Mouse (Mus musculus) embryo, embryonic 9.5 days (tissue): ENCODE results near the gene Plod3.

ENCODE experiments used
- DNase-seq: peaks from one replicate; pipeline ENCODE4 v3.0.0-alpha.2; 2017; ENCODE audit errors: extremely low spot score

The Plod3 gene

DNA sequence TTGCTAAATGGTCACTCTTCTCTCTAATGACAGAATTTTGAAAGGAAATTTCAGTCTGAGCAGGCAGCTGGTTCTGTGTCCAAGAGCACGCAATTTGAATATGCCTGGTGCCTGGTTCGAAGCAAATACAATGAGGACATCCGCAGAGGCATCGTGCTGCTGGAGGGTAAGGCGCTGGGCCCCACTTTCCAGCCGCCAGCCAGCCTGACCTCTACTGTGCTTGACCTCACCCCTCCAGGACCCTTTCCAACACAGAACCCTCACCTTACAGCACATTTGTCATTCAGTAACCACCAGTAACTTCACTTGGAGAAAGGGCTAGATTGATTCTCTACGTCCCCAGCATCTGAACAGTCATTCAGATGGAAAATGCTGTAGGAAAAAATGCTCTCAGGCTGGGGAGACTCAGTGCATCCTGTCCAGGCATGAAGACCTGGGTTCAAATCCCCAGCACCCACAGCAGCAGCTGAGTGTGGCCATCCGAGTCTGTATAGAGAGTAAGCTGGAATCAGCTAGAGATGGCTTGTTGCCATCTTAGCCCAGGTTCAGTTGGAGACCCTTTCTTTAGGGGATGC, 23.8 kb upstream of the Plod3 start:
- no peak for DNase-seq

DNA sequence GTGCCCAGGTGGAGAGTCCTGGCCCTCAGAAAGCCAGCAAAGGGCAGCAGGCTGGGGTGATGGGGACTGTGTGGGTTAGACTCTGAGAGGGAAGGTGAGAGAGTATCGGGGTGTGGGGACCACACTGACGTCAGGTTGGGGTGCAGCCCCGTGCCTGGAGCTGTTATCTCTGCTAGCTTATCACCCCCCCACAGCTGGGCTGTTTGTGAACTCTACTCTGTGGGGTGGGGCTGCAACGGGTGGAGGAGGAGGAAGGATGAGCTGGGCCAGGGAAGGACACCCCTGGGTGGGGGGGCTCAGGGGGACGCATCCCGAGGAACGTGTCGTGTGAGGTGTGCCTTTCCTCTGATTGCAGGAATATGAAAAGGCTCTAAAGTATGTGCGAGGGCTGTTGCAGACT, 21.6 kb upstream of the Plod3 start:
- no peak for DNase-seq

DNA sequence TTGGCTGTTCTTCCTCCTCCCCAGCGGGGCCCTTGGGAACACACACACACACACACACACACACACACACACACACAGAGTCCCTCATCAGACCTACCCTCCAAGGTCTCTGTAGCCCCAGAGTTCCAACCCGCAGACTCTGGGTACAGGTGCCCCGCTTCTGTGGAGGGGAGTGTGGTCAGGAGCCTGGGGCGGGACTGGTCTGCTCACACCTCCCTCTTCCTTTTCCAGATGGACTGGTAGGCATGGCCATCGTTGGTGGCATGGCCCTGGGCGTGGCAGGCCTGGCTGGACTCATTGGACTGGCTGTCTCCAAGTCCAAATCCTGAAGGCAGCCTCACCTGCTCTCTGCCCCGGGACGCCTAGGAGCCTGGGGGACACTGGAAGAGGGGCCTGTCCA, 21.1 kb upstream of the Plod3 start:
- DNase-seq: no peak

DNA sequence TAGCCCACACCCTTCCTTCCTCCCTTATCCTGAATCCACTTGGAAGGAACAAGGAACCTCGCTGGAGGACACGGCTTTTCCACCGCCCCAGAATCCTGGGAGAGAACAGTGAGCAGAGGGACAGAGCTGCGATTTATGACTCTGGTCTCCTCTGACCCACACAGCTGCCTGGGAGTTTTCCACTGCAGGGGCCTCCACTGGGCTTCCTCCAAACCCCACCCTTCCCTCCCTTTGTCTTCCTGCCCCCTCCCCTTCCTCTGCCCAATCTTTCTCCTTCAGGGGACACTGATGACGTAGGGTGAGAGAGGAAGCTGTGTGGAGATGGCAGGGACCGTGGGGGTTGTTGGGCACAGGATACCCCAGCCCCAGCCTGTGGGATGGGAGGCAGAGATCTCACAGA, 20.5 kb upstream of the Plod3 start, which contains the start of gene Cldn15:
Cldn15 (plus strand) TSS at position 286 of the 400 bp plus-strand sequence.
- no peak for DNase-seq

DNA sequence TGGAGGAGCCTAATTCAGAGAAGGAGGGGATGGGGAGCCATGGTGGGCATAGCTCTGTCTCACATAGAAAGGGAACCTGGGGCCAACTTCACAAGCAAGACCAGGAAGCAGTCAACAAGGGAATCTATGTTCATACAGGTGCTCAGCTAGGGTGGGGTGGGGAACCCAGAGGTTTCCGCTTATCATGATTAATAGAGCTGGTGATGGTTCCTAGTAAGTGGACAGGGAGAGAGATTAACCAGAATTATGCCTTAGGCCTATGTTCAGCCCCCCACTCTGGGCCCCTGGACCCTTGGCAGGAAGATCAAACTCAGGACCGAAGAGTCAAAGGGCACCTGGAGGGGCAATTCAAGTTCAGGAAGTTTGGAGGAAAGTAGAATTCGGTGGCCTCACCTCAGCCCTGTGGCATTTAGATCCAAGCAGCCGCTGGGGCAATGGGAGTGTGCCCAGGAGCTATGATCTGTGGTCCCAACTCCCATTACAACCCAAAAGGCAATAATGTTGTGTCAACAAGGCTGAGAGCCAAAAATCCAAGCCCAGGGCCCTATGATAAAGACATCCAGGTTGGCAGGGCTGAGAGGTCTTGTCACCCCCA, 19.9 kb upstream of the Plod3 start:
- no peak for DNase-seq

DNA sequence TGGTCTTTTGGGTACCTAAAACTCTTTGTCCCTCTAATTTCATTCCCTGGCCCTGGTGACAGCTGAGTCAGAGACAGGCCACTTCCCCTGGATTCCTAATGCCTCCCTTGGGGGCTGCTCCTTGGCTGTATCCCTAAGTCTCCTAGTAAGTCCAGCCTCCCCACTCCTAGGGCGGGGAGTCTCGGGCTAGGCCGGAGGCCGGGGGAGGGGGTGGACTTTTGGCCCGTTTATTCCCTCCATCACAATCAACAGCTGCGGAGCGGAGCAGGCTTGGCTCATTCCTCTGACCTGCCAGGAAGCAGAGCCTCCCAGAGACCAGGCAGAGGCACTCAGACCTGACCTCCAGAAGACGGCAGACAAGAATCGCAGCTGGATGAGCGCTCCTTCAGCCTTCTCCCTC, 19.2 kb upstream of the Plod3 start:
- DNase-seq: no peak

DNA sequence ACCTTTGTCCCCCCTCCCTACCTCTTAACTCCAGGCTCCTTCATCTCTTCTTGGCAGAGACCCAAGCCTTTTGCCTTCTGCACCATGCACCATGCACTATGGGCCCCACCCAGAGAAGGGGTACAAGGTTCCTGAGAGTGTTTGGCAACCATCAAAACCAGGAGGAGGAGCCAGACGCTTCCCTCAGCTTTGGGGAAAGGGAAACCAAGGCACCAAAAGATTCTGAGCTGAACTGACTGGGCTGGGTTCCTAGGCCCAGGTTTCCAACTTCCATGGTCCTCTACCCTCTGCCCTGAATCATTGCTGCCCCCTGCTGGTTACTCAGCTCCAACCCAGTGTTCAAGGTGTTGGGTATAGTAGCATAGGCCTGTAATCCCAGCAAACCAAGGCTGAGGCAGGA, 16.1 kb upstream of the Plod3 start:
- DNase-seq: no peak

DNA sequence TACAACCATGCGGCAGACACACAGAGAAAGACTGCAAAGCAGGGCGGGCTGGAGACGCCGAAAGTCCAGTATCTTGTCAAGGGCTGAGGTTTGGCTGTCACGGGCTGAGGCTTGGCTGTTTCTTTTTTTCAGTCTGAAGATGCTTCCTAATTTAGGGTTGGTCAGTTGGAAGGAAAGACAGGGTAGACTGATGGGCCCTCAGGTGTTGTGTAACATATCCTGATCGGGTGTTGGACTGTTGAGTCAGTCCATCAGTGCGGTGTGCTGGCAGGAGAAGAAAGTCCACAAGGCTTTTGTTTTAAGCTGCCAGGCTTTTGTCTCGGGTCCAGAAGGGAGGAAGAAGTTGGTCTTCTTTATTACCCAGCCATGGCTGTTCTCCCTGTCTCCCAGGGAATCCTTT, 13.1 kb upstream of the Plod3 start:
- no peak for DNase-seq

DNA sequence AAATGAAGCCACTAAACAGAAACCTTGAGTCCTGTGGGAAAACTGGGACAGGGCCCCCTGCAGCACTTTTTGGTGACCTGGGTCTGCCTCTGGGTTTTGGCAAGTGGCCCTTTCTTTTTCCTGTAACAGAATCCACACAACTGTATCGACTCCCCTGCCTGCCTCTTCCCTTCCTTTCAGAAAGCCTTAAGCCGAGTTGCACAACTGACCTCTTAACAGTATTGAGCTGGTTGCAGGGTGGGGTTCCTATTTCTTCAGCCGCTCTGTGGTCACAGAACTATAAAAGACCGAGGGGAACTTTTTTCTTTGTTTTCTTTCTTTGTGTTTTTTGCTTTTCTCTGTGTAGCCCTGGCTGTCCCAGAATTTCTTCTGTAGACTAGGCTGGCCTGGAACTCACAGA, 9.1 kb upstream of the Plod3 start:
- DNase-seq: no peak

DNA sequence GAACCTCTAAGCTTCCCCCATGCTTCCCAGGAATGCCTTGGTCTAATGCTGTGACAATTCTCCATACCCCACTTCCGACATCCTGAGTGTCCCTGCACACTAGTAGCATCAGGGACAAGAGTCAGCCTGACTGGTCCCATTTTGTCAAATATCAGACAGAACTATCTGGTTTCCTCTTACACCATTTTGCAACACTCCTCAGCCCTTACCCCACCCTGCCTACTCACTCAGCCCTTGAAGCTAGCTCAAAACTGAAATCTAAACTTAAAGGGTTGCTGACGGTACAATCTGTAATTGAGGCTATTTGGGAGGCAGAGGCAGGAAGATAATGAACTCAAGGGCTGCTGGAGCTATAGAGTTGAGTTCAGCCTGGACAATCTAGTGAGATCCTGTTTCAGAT, 7.1 kb upstream of the Plod3 start:
- DNase-seq: no peak

DNA sequence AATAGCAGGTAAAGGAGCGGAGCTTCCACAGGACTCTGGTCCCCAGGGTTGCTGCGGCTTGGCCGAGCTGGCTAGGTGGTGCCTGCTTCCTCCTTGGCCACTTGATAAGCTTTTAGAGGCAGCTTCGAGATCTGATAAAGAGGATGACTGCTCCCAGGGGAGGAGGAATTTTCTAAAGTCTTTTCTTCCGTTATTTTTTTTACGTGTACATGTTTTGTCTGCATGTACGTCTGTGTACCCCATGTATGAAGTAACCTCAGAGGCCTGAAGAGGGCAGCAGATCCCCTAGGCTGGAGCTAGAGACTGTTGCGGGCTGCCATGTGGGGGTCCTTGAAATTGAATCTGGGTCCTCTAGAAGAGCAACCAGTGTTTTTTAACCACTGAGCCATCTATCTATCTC, 5.8 kb upstream of the Plod3 start:
- DNase-seq: no peak

DNA sequence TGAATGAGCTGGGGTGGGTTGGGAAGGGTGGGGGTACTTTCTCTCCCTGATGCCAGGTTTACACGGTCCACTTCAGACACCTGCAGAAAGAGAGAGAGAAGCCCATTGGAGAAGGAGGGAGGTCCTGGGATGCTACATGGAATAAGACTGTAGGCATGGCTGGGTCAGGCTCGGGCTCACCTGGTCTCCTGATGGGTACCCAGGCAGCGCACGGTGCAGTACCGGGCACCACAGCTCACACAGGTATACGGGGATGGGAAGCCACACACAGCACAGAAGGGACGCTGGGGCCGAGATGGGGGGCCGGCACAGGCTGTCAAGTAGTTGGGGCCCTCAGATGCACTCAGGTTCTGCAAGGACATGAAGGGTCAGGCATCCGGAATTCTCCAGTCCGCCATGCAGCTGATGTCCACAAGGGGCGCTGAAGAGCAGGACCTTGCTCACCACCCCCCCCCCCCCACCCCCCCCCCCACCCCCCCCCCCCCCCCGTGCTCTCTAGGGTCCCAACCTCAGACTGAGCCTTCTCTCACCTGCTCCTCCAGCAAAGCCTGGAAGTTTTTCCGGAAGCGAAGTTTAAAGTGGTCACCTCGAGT, 4.4 kb upstream of the Plod3 start:
- DNase-seq: no peak

DNA sequence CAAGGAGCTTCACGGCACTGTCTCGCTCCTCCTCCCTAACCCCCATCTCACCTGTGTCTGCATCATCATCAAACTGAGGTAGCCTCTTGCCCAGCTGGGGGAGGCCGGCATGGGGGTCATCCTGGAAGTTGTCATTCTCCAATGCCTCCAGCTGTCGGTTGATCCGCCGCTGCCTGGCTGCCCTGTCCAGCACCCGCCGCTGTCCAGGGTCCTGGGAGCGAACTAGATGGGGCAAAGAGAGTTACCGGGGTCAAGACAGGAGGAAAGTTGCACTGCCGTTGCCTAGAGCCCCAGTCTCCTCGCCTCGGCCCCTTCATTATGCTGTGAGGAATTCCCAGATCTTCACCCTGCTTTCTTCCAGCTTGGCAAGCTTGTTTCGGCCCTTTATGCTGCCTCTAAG, 2.0 kb upstream of the Plod3 start:
- DNase-seq: no peak

DNA sequence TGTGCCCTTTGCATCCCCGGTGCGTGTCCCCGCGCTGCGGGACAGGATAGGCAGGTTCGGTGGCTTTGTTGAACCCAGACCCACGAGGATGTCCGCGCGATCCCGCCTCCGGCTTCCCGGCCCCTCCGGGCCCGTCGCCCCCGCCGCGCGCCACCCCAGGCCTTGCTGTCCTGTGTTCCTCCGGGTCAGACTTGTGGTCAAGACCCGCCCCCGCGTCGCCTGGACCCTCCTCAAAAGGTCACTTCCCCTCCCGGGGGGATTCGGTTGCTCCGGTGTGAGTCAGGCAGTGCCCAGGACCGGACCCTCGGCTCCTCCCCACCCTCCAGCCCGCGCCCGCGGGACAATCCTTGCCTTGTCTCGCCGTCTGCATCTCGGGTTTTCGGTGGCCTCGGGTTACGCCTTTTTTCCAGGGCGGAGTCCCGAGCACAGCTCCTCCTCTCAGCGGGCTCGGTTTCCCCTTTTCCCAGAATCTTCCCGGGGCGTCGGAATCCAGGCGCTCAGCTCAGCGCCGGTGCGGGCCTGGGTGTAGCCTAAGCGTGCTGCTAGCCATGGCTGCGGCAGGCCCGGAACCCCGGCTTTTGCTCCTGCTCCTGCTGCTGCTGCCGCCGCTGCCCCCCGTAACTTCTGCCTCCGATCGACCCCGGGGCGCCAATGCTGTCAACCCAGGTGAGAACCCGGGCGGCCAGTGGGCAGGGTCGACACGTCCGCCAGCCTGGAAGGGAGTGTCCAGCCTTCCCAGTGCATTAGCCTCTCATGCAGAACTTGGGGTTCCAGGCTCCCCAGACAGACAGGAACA, 517 bp downstream of the Plod3 start:
- DNase-seq: peak; percentile 81

DNA sequence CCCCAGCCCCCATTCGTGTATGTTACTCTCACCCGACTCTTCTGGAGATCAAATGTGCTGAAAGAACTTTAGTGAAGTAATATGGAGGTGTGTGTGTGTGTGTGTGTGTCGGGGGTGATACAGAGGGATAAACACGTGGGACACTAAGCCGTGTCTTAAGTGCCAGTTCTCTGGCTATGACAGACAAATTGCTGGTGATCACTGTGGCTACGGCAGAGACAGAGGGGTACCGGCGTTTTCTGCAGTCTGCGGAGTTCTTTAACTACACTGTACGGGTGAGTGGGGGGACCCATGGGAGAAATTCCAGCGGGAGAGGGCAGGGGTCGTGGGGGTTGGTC, 1.1 kb downstream of the Plod3 start, which contains the start of gene Znhit1:
Znhit1 (minus strand) TSS at position 88 of the 338 bp plus-strand sequence.
- no peak for DNase-seq

DNA sequence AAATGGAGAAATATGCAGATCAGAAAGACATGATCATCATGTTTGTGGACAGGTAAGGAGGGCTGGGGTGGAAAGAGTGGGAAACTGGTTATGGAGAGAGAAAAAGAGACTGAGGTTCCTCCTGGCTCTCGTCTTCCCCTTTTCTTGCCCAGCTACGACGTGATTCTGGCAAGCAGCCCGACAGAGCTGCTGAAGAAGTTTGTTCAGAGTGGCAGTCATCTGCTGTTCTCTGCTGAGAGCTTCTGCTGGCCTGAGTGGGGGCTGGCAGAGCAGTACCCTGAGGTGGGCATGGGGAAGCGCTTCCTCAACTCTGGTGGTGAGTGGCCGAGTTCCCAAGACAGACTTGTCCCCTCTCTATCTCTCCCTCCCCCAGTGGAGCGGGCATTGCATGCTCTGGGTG, 1.6 kb downstream of the Plod3 start:
- no peak for DNase-seq

DNA sequence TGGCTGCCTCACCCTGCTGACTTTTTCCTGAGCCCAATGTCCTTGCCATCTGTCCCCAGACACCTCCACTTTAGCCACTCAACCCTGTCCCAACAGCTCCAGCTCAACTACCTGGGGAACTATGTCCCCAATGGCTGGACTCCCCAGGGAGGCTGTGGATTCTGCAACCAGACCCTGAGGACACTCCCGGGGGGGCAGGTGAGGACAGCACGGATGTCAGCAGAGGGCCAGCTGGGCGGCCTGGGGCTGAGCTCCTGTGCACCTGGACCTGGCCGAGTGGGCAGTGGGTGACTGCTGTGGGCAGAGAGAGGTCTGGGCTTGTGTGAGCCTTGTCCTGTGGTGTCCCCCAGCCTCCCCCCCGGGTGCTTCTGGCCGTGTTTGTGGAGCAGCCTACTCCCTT, 3.0 kb downstream of the Plod3 start:
- DNase-seq: no peak

DNA sequence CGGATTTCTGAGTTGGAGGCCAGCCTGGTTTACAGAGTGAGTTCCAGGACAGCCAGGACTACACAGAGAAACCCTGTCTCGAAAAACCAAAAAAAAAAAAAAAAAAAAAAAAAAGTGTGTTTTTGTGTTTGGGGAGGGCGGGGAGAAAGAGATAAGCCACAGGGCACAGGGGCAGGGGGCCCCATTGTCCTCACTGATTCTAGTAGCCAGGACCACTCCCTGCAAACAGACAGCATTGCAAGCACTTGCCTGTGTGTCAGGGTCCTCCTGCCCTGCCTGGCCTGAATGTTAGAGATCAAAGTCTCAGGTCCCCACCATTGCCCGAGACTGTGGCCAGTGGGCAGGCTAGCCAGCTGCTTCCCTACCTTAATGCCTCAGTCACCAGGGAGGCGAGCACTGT, 12.6 kb downstream of the Plod3 start:
- no peak for DNase-seq

DNA sequence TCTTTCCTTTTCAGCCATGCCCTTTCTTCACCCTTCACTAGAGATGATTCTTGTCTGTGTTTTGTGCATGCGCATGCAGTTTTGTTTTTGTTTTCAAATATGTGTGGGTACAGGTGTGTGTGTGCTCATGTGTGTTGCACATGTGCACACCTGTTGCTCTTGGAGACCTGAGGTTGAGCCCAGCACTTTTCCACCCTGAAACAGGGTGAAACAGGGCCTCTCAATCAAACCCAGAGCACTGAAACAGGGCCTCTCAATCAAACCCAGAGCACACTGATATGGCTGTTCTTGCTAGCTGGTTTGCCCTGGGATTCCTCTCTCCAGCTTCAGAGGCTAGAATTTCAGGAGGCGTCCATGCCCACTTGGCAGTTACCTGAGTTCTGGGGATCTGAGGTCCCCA, 13.8 kb downstream of the Plod3 start:
- DNase-seq: no peak

DNA sequence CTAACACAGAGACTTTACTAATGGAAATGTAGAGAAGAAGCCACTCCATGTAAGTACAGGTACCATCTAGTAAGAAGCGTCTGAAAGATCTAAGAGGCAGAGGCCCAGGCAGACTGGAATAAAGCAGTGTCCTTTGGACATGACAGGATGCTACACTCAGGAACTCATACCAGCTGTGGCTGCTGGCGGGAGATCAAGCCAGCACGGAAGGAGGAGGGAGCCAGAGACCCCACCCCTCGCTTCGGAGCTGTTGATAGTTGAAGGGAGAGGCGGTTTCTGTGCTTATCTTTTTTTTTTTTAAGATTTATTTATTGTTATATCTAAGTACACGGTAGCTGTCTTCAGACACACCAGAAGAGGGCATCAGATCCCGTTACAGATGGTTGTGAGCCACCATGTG, 20.5 kb downstream of the Plod3 start:
- DNase-seq: no peak

DNA sequence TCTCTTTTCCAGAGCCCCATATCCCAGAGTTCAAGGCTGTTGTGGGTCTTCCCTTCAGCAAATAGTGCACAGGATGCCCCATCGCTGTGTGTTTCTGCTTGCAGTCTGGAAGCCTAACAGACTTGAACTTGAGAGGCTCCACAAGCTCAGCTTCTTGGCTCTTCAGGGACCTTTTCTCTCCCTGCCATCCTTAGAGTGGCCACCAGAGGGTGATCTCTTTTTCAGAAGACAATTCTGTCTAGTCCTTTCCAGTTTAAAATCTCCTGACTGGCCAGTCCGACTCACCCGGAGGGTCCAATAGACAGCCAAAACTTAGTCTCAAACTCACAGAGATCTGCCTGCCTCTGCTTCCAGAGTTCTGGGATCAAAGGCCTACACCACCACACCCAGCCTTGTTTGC, 23.2 kb downstream of the Plod3 start:
- DNase-seq: peak; percentile 53

DNA sequence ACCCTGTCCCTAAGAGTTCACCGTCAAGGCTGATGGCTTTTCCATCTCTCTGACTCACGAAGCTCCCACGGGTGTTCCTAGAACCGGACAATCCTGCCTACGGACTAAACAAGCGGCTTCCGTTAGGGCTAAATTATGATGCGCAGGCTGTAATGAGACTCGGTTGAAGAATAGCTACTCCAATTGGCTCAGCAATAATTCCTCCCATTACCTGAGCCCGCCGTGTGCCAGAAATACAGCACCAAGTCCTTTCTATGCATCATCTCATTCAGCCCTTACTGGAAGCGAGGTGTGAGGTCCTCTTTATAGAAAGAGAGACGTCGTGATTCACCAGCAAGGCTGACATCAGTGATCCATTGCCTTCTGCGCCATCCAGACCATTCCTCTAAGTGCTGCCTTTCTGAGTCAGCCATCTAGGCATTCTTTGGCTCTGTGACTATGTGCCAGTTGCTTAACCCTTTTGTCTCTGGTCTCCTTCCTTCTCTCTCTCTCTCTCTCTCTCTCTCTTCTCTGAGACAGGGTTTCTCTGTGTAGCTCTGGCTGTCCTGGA, 25.7 kb downstream of the Plod3 start:
- no peak for DNase-seq

DNA sequence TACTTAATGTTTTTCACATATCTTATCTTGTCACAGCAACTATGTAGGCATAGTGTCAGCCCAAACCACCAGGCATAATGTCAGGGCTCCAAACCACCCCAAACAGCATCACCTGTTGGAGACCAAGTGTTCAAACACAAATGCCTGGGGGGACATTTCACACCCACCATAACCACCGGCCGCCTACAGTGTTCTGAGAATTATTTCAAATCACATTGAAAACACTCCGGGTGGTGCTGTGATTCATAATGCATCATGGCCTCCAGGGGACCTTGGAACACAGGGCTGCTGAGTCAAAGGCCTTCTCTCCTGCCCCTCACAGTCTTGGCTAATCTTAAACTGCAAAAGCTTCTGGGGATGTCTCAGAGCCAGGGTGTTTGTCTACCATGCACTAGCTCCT, 29.1 kb downstream of the Plod3 start:
- no peak for DNase-seq
